Mouse (Mus musculus): ENCODE measurements around the gene Stard9. TPM values are rescaled to one million over a fixed set of nuclear protein-coding genes. Genes with fewer than 3 reads are reported as not detected.

Stard9 gene
- polyA plus RNA-seq, 1 experiment from 2014 or later, result 7.0 TPM

- Histone ChIP-seq H3K36me3 (replicated peaks; ENCODE audit: control insufficient read depth, insufficient read depth) (no peaks in the 10 kb centered on the region), H3K27me3 (ENCODE audit: control insufficient read depth, insufficient read depth, low read length) (no peaks in the 10 kb centered on the region), H3K9ac (no peak overlapping the region), H3K9me3 (ENCODE audit: control insufficient read depth, low read length) (no peaks in the 10 kb centered on the region), H3K4me2 (replicated peaks) (no peak overlapping the region), H3K27ac (no peak overlapping the region), H3K4me1 (replicated peaks; ENCODE audit: control insufficient read depth, insufficient read depth, low read length) (no peaks in the 10 kb centered on the region), H3K4me3 (replicated peaks; ENCODE audit: low read length) (no peak overlapping the region)
- DNase-seq (ENCODE audit: low spot score), result no peak
- ATAC-seq (ENCODE audit: low FRiP score), result no peak
- WGBS, result 78% methylated on average over 4 of the region's 4 CpGs
These were observed 17.9 kb downstream of the Stard9 start for GRCm38 (mm10) chr2:120646777-120647176.

DNA sequence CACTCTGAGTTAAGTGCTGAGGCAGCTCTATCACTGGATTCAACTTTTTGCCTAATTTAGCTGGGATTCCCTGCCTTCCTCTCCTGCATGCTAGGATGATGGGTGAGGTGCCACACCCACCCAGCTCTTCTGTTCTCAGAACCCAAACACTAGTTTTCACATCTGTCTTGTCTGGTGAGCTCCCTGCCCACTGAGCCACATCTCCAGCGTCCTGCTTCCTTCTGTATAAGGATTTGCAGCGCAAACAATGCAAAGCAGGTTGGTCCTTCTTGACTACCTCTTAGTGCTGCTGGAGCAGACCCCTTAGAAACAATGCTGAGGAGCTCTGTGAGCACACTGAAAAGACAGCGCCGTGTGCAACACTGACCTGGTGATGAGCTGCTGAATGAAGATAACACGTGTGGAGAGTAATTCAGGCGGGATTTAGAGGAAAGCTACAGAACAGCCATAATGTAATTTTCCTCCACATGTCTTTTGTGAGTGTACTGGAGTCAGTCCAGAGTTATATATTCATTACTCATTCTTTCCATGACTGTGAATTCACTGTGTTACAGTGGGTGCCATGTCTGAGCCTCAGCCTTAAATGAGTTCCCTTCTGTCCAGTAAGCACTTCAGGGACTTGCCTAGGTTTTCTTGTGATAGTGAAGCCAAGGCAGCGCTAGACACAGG lies 23.5 kb downstream of the Stard9 start:
- Histone ChIP-seq H3K4me3 (replicated peaks; ENCODE audit: low read length) (no peak overlapping the region), H3K27ac (no peak overlapping the region), H3K4me2 (replicated peaks) (no peak overlapping the region), H3K4me1 (replicated peaks; ENCODE audit: control insufficient read depth, insufficient read depth, low read length) (no peaks in the 10 kb centered on the region), H3K9me3 (ENCODE audit: control insufficient read depth, low read length) (no peaks in the 10 kb centered on the region), H3K9ac (no peak overlapping the region), H3K27me3 (ENCODE audit: control insufficient read depth, insufficient read depth, low read length) (no peaks in the 10 kb centered on the region), H3K36me3 (replicated peaks; ENCODE audit: control insufficient read depth, insufficient read depth) (no peaks in the 10 kb centered on the region)
- ATAC-seq (ENCODE audit: low FRiP score), result no peak
- no peak for DNase-seq (ENCODE audit: low spot score)
- WGBS, result 66% methylated on average over 7 of the region's 7 CpGs

DNA sequence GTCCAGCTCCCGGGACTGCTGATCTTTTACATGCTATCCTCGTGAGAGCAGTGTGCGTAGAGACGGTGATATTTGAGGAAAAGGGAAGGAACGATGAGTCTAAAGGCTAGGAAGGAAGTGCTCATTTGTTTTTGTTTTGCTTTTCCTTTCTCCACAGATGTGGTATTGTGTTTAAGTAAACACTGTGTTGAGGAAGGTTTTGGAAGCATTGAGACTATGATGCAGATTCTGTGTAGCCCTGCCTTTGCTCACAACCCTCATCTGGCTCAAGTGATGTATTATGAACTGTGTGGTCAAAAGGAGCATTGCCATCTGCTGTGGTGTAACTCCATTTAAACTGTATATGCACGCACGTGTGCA lies 24.0 kb downstream of the Stard9 start:
- Histone ChIP-seq H3K27me3 (ENCODE audit: control insufficient read depth, insufficient read depth, low read length) (no peaks in the 10 kb centered on the region), H3K4me1 (replicated peaks; ENCODE audit: control insufficient read depth, insufficient read depth, low read length) (no peaks in the 10 kb centered on the region), H3K4me2 (replicated peaks) (no peak overlapping the region), H3K4me3 (replicated peaks; ENCODE audit: low read length) (no peak overlapping the region), H3K9ac (no peak overlapping the region), H3K36me3 (replicated peaks; ENCODE audit: control insufficient read depth, insufficient read depth) (no peaks in the 10 kb centered on the region), H3K27ac (no peak overlapping the region), H3K9me3 (ENCODE audit: control insufficient read depth, low read length) (no peaks in the 10 kb centered on the region)
- WGBS, result 82% methylated on average over 7 of the region's 7 CpGs
- ATAC-seq (ENCODE audit: low FRiP score) (no peak), DNase-seq (ENCODE audit: low spot score) (no peak)

DNA sequence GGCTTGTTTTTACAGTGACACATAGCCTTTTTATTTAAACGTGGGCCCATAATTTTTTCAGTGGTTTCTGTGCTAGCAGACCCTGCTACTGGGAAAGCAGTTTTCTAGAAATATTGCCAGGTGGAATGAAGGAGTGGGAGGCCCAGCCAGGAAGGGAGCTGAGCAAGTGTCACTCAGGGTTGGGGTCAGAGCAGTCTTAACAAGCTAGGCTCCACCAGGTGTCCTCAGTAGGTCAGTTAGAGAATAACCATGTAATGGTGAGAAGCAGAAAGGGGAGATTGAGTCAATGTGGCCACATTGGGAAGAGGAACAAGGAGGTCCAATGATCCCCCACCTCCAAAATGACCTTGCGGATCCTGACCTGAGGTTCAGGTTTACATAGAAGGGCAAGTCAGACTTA lies 25.8 kb downstream of the Stard9 start:
- Histone ChIP-seq H3K9me3 (ENCODE audit: control insufficient read depth, low read length) (no peaks in the 10 kb centered on the region), H3K36me3 (replicated peaks; ENCODE audit: control insufficient read depth, insufficient read depth) (no peaks in the 10 kb centered on the region), H3K4me3 (replicated peaks; ENCODE audit: low read length) (no peak overlapping the region), H3K4me2 (replicated peaks) (no peak overlapping the region), H3K4me1 (replicated peaks; ENCODE audit: control insufficient read depth, insufficient read depth, low read length) (no peaks in the 10 kb centered on the region), H3K27me3 (ENCODE audit: control insufficient read depth, insufficient read depth, low read length) (no peaks in the 10 kb centered on the region), H3K9ac (no peak overlapping the region), H3K27ac (no peak overlapping the region)
- no peak for ATAC-seq (ENCODE audit: low FRiP score)
- DNase-seq (ENCODE audit: low spot score), result no peak
- 91% methylated on average over 2 of the region's 2 CpGs for WGBS

GRCm38 (mm10) chr2:120655905-120656304 lies 27.0 kb downstream of the Stard9 start:
- Histone ChIP-seq H3K36me3 (replicated peaks; ENCODE audit: control insufficient read depth, insufficient read depth) (no peaks in the 10 kb centered on the region), H3K9me3 (ENCODE audit: control insufficient read depth, low read length) (no peaks in the 10 kb centered on the region), H3K27me3 (ENCODE audit: control insufficient read depth, insufficient read depth, low read length) (no peaks in the 10 kb centered on the region), H3K9ac (no peak overlapping the region), H3K27ac (no peak overlapping the region), H3K4me3 (replicated peaks; ENCODE audit: low read length) (no peak overlapping the region), H3K4me2 (replicated peaks) (no peak overlapping the region), H3K4me1 (replicated peaks; ENCODE audit: control insufficient read depth, insufficient read depth, low read length) (no peaks in the 10 kb centered on the region)
- WGBS, result 91% methylated on average over 5 of the region's 5 CpGs
- DNase-seq (ENCODE audit: low spot score), result no peak
- no peak for ATAC-seq (ENCODE audit: low FRiP score)

DNA sequence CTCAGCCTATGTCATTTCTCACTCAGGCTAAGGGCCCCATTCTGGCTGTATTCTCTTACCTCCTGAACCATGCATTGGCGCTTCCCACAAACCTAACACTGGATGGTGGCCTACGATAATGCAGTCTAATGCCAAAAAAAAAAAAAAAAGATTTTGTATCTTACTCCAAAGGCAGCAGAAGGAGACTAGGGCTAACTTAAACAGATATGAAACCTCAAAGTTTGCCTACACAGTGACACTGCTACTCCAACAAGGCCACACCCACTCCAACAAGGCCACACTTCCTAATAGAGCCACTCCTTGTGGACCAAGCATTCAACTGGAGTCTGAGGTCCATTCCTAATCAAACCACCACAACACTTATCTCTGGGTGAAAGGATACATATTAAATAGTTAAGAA lies 27.8 kb downstream of the Stard9 start:
- ATAC-seq (ENCODE audit: low FRiP score) (no peak), DNase-seq (ENCODE audit: low spot score) (no peak)
- Histone ChIP-seq H3K4me3 (replicated peaks; ENCODE audit: low read length) (no peak overlapping the region), H3K27ac (no peak overlapping the region), H3K36me3 (replicated peaks; ENCODE audit: control insufficient read depth, insufficient read depth) (no peaks in the 10 kb centered on the region), H3K27me3 (ENCODE audit: control insufficient read depth, insufficient read depth, low read length) (no peaks in the 10 kb centered on the region), H3K9ac (no peak overlapping the region), H3K4me2 (replicated peaks) (no peak overlapping the region), H3K9me3 (ENCODE audit: control insufficient read depth, low read length) (no peaks in the 10 kb centered on the region), H3K4me1 (replicated peaks; ENCODE audit: control insufficient read depth, insufficient read depth, low read length) (no peaks in the 10 kb centered on the region)
- 100% methylated on average over 2 of the region's 2 CpGs for WGBS

DNA sequence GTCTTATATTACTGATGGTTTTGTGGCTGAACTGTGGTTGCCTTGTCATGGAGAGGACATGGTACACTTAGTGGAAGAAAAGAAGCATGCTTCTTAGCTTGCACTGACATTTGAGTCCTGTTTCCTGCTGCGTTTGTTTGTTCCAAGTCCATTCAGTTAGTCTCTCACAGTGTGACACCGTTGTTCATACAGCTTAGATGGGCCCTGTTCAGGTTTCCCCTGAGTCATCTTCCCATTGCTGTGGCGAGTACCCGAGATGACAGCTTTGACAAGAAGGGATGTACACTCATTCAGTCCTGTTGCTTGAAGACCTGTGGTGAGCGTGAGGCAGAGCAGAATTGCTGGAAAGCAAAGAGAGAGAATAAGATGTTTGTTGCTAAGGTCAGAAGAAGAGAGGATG lies 29.6 kb downstream of the Stard9 start:
- 66% methylated on average over 5 of the region's 5 CpGs for WGBS
- Histone ChIP-seq H3K4me2 (replicated peaks) (no peak overlapping the region), H3K9me3 (ENCODE audit: control insufficient read depth, low read length) (no peaks in the 10 kb centered on the region), H3K36me3 (replicated peaks; ENCODE audit: control insufficient read depth, insufficient read depth) (no peaks in the 10 kb centered on the region), H3K9ac (no peak overlapping the region), H3K4me3 (replicated peaks; ENCODE audit: low read length) (no peak overlapping the region), H3K4me1 (replicated peaks; ENCODE audit: control insufficient read depth, insufficient read depth, low read length) (no peaks in the 10 kb centered on the region), H3K27me3 (ENCODE audit: control insufficient read depth, insufficient read depth, low read length) (no peaks in the 10 kb centered on the region), H3K27ac (no peak overlapping the region)
- DNase-seq (ENCODE audit: low spot score), result no peak
- ATAC-seq (ENCODE audit: low FRiP score), result no peak

GRCm38 (mm10) chr2:120659318-120659717 lies 30.4 kb downstream of the Stard9 start:
- no peaks in the 10 kb centered on the region for H3K9me3 ChIP-seq (ENCODE audit: control insufficient read depth, low read length)
- no peak overlapping the region for H3K4me3 ChIP-seq (replicated peaks; ENCODE audit: low read length)
- ATAC-seq (ENCODE audit: low FRiP score) (no peak), DNase-seq (ENCODE audit: low spot score) (no peak)
- H3K9ac ChIP-seq, result no peak overlapping the region
- no peaks in the 10 kb centered on the region for H3K36me3 ChIP-seq (replicated peaks; ENCODE audit: control insufficient read depth, insufficient read depth)
- H3K4me1 ChIP-seq (replicated peaks; ENCODE audit: control insufficient read depth, insufficient read depth, low read length), result no peaks in the 10 kb centered on the region
- H3K4me2 ChIP-seq (replicated peaks), result no peak overlapping the region
- H3K27ac ChIP-seq, result no peak overlapping the region
- H3K27me3 ChIP-seq (ENCODE audit: control insufficient read depth, insufficient read depth, low read length), result no peaks in the 10 kb centered on the region

- WGBS, result 91% methylated on average over 5 of the region's 5 CpGs
- H3K9me3 ChIP-seq (ENCODE audit: control insufficient read depth, low read length), result no peaks in the 10 kb centered on the region
- no peak for DNase-seq (ENCODE audit: low spot score)
- no peak overlapping the region for H3K9ac ChIP-seq
- H3K4me2 ChIP-seq (replicated peaks), result no peak overlapping the region
- no peaks in the 10 kb centered on the region for H3K4me1 ChIP-seq (replicated peaks; ENCODE audit: control insufficient read depth, insufficient read depth, low read length)
- H3K27me3 ChIP-seq (ENCODE audit: control insufficient read depth, insufficient read depth, low read length), result no peaks in the 10 kb centered on the region
- H3K27ac ChIP-seq, result no peak overlapping the region
- ATAC-seq (ENCODE audit: low FRiP score), result no peak
- no peaks in the 10 kb centered on the region for H3K36me3 ChIP-seq (replicated peaks; ENCODE audit: control insufficient read depth, insufficient read depth)
- no peak overlapping the region for H3K4me3 ChIP-seq (replicated peaks; ENCODE audit: low read length)
These were observed 31.7 kb downstream of the Stard9 start for GRCm38 (mm10) chr2:120660486-120661078.

GRCm38 (mm10) chr2:120662766-120663165 lies 33.8 kb downstream of the Stard9 start:
- no peaks in the 10 kb centered on the region for H3K4me1 ChIP-seq (replicated peaks; ENCODE audit: control insufficient read depth, insufficient read depth, low read length)
- H3K4me3 ChIP-seq (replicated peaks; ENCODE audit: low read length), result no peak overlapping the region
- H3K27me3 ChIP-seq (ENCODE audit: control insufficient read depth, insufficient read depth, low read length), result no peaks in the 10 kb centered on the region
- H3K9me3 ChIP-seq (ENCODE audit: control insufficient read depth, low read length), result no peaks in the 10 kb centered on the region
- no peaks in the 10 kb centered on the region for H3K36me3 ChIP-seq (replicated peaks; ENCODE audit: control insufficient read depth, insufficient read depth)
- ATAC-seq (ENCODE audit: low FRiP score) (no peak), DNase-seq (ENCODE audit: low spot score) (no peak)
- H3K9ac ChIP-seq, result no peak overlapping the region
- no peak overlapping the region for H3K4me2 ChIP-seq (replicated peaks)
- no peak overlapping the region for H3K27ac ChIP-seq
